Mouse (Mus musculus): ENCODE results near the gene Sphk1. TPM values are rescaled to one million over a fixed set of nuclear protein-coding genes. Genes with fewer than 3 reads are reported as not detected.
"Not testable (repeated sequence)": the region's sequence is repeated elsewhere in the genome, so short reads cannot be mapped to it uniquely, and the experiment has no call there.

Gene Sphk1
- under 1 TPM; 0.80 to 0.88 TPM for total RNA-seq (2021)
- long read RNA-seq, experiment 1, full-length matches to known transcripts, result 2 of 2 reads
- long read RNA-seq, experiment 1, partial matches to known transcripts, result 0 of 2 reads
- long read RNA-seq, experiment 1, other reads (novel, unspliced or antisense), result 0 of 2 reads
- long read RNA-seq, experiment 2, result 0 reads

GRCm38 (mm10) chr11:116530187-116531147 is at the start of gene Sphk1:
Gene Sphk1, plus strand, starts transcription at chr11:116530925.
- DNase-seq (ENCODE audit: low spot score), result no peak

GRCm38 (mm10) chr11:116480975-116481374 is 49.8 kb upstream of the Sphk1 start:
- DNase-seq (ENCODE audit: low spot score), result no peak

DNA sequence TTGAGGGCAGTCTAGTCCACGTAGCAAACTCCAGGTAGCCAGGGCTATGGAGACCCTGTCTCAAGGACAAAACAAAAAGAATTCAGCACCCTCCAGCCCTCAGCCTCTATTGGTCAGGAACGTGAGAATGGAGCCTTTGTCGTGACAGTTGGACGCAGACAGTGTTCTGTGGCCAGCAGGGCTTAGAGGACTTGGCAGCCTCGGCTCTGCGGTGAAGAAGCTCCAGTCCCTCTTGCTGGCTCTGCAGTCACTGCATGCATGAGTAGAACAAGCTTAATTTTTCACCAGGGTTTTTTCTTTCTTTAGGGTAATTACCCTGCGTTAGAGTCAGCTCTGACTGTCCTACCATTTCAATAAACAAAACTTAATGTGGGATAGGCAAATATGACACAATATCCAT is 48.9 kb upstream of the Sphk1 start:
- no peak for DNase-seq (ENCODE audit: low spot score)

DNA sequence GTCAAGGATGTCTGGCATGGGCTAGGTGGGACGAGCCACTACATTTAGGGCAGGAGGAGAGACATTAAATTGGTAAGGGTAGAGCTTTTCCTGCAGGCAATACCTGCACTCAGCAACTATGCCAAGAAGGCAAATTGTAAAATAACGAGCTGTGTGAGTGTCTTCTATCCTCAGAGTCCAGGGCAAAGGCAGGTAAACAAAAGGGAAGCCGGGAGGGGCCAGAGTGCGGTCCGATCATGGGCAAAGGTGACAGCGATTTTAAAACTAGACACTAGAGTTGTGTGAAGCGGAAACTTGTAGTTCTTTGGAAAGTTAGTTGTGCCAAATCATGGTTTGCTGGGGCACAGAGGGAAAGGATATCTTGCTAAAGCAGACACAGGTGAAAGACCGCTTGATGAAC is 46.5 kb upstream of the Sphk1 start:
- DNase-seq (ENCODE audit: low spot score), result no peak

DNA sequence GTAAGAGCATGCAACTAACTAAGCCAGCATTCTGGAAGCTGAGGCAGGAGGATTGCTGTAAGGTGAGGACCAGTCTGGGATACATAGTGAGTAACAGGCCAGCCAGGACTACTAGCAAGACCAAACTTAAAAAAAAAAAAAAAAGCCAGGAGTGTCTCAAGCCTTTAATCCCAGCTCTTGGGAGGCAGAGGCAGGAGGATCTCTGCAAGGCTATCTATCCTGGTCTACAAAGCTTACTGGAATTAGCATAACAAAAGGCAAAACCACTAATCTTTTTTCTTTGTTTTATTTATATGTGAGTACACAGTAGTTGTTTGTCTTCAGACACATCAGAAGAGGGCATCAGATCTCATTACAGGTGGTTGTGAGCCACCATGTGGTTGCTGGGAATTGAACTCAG is 42.5 kb upstream of the Sphk1 start:
- no peak for DNase-seq (ENCODE audit: low spot score)

DNA sequence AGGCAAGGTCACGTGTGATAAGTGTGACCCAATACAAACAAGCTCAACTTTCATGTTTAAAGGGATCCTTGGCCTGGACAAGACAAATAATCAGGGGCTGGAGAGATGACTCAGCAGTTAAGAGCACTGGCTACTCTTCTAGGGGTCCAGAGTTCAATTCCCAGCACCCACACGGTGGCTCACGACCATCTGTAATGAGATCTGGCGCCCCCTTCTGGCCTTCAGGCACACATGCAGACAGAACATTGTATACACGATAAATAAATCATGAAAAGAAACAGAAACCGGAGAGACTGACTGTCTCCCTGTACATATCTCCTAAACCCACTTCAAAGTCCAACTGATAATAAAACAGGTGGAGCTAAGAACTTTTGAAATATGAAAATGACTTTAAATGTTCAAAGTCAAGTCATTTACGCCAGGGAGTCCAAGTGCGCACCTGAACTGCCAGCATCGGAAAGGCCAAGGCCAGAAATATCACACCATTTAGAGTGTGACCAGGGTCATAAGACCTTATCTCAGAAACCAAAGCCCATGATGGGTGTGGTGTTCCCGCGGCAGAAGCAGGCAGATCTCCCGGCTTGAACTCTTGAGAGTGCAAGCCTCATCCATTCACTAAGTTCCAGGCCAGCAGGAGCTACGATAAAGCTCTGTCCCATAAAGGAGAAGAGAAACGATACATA is 41.9 kb upstream of the Sphk1 start:
- no peak for DNase-seq (ENCODE audit: low spot score)

GRCm38 (mm10) chr11:116489771-116490231 is 40.9 kb upstream of the Sphk1 start:
- DNase-seq (ENCODE audit: low spot score), result no peak

DNA sequence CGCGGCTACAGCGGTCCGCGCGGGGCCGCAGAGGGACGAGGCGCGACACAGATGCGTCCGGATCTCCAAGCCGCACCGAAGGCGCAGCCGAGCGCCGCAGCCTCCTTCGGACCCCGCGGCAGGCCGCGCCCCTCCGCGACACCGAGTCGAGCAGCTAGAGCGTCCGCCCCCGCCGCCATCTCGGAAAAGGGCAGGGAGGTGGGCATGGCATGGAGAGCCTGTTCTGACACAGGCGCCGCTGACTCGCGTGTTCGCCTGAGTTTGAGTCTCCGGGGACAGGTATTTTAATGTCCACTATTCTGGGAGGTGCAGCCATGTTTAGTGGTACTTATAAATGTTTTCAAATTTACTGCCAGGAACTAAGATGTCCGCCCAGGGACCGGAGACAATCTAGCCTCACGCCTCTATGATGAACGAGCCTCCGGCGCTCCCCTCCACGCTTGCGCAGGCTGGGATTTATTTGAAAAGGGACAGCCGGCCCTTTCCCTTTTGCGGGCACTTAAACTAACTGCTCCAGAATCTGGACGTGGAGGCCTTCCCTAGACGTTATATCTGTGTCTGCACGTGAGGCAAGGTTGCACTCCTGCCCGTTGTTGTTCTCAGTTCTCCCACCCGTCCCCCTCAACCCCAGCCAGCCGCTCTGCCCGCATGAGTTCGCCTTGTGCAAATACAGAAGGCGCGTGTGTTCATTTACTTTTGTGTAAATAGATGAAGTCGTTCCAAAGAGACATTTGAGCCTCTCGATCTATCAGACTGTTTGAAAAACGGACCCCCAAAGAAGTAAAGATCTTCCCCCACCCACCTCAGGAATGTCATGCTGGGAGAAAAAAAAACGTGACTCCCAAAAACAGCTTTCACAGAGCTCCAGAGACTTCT is 40.3 kb upstream of the Sphk1 start:
- DNase-seq (ENCODE audit: low spot score), result peak; percentile 87

GRCm38 (mm10) chr11:116491338-116491737 is 39.4 kb upstream of the Sphk1 start:
- DNase-seq (ENCODE audit: low spot score), result no peak

DNA sequence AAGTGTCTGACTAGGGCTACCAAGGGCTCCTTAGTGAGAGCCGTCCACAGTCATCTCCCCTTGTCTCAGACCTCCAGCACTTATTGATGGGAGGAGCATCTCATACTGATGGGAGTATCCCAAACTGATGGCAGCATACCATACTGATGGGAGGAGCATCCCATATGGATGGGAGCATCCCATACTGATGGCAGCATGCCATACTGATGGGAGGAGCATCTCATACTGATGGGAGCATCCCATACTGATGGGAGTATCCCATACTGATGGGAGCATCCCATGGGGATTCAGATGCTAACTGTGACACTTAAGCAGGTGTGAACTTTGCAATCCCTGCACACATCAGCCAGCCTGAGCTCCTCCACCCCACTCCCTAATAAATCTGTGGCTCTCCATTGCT is 38.2 kb upstream of the Sphk1 start:
- not testable (repeated sequence) for DNase-seq (ENCODE audit: low spot score)

DNA sequence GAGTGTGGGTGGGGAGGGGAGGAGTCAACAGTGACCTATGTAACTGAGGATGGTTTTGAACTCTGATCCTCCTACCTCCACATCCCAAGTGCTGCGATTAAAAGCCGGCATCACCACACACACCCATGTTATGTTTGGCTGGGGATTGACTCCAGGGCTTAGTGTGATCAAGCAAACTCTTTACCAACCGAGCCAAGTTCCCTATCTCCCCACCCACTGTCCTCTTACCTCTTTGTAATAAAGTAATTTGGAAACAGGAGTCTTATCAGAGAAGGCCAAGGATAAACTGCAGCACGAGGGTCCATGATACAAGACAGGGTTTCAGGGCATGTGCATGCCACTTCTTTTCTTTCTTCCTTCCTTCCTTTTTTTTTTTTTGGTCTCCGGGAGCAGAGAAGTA is 37.5 kb upstream of the Sphk1 start:
- DNase-seq (ENCODE audit: low spot score), result no peak

GRCm38 (mm10) chr11:116493795-116494252 is 36.9 kb upstream of the Sphk1 start, which contains the start of gene Prpsap1:
Gene Prpsap1, minus strand, starts transcription at chr11:116494202.
- DNase-seq (ENCODE audit: low spot score), result peak; percentile 67

DNA sequence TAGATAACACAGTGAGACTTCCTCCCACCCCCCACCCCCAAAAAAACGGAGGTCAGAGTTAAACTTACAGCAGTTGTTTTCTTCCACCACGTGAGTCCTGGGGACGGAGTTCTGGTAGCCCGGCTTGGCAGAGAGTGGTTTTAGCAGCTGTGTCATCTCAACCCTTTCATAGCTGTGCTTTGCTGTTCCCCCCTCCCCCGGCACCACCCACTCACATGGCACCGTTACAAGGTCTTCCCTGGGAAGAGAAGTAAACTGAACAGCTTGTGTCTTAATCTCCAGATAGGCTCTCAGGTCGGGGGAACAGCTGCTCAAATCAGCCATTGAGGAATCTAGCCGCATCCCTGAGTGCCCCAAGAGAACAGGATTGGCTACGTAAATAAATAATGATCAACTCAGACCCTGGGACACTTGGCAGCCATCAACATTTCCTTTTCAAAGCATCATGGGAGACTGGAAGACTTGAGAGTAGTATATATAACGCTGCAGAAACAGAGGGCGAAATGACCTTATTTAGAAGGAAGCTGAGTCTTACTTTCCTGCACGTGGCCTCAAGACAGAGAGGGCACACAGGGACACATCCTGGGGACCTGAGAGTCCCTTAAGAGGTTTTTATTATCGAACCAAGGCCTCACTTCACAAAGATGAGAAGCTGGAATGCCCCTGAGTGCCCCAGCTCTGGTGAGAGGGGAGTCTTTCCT is 36.1 kb upstream of the Sphk1 start:
- peak; percentile 36 for DNase-seq (ENCODE audit: low spot score)

DNA sequence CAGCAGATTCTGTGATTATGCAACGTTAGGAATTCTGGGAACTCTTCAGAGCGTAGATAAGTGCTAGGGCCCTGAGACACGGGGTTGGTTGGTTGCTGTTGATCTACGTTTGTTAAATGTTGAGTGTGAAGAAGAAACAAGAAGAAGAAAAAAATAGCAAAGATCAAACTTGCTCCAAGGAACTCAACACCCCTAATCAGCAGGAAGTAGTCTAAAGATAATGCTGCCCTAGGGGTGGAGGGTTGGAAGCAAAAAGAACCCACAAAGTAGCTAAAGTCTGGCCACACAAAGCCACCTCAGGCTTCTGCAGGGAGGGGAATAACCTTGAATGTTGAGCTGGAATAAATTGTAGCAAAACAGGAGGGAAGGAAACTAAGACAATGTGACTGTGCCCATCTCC is 33.4 kb upstream of the Sphk1 start:
- no peak for DNase-seq (ENCODE audit: low spot score)

DNA sequence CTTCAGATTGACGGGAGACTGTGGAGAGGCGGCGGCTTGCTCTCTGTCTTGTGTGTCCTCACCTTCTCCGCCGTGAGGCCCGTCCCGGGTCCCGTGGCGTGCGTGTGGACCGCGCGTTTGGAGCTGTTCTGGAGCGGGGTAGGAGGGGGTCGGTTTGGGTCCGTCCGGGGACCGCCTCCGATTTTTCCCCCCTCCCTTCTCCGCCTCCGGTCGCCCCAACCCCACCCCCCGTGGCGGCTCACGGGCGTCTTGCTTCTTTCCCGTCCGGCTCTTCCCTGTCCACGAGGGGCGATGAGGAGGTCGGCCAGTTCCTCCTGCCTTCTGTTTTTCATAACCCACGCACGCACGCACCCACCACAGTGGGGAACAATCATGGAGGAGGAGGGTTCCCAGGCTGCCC is 32.1 kb upstream of the Sphk1 start:
- DNase-seq (ENCODE audit: low spot score), result no peak

- no peak for DNase-seq (ENCODE audit: low spot score)
Measured at GRCm38 (mm10) chr11:116499018-116499417, 31.7 kb upstream of the Sphk1 start.

- peak; percentile 46 for DNase-seq (ENCODE audit: low spot score)
Measured at GRCm38 (mm10) chr11:116501005-116501746, 29.5 kb upstream of the Sphk1 start.

DNA sequence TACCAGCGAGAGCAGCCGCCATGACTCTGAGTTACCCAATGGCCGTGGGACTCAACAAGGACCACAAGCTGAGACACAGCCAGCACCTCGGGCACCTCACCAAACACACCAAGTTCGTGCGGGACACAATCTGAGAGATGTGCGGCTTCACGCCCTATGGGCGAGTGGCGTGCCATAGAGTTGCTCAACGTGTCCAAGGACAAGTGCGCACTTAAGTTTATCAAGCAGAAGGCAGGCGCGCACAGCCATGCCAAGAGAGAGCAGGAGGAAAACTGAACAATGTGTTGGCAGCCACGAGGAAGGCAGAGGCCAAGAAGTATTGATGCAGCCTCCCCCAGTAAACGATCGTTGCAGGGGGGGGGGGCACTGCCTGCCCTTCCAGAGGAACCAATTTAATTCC is 26.2 kb upstream of the Sphk1 start:
- no peak for DNase-seq (ENCODE audit: low spot score)

- DNase-seq (ENCODE audit: low spot score), result no peak
Measured at GRCm38 (mm10) chr11:116505573-116505972, 25.2 kb upstream of the Sphk1 start.

Measured in gastrocnemius, adult 18-20 months (tissue).